Mouse (Mus musculus) layer of hippocampus, adult 11-12 months (tissue): ENCODE data around the gene Slc15a3.

Experiments used
- DNase-seq: peaks from one replicate; pipeline ENCODE4 v3.0.0; 2022; ENCODE audit warnings: low spot score

Gene Slc15a3

GRCm38 (mm10) chr19:10869886-10870527 is 30.5 kb downstream of the Slc15a3 start, which contains the start of gene Tmem132a:
TSS of gene Tmem132a (minus strand) at chr19:10869940.
- DNase-seq, result no peak

- no peak for DNase-seq
These were observed 31.1 kb downstream of the Slc15a3 start for GRCm38 (mm10) chr19:10870676-10871075.

GRCm38 (mm10) chr19:10871328-10871961 is 31.9 kb downstream of the Slc15a3 start:
- no peak for DNase-seq

- DNase-seq, result no peak
These were observed 38.8 kb downstream of the Slc15a3 start for GRCm38 (mm10) chr19:10878201-10878837.

- peak; percentile 65 for DNase-seq
These were observed 40.8 kb downstream of the Slc15a3 start for GRCm38 (mm10) chr19:10880085-10880974.

- DNase-seq, result no peak
These were observed 41.5 kb downstream of the Slc15a3 start for GRCm38 (mm10) chr19:10880975-10881425.

- DNase-seq, result peak; percentile 93
These were observed 42.1 kb downstream of the Slc15a3 start, which contains the start of gene Tmem109 for GRCm38 (mm10) chr19:10881426-10882154. TSS of gene Tmem109 (minus strand) at chr19:10882001.

- no peak for DNase-seq
These were observed 52.7 kb downstream of the Slc15a3 start for GRCm38 (mm10) chr19:10892201-10892600.

- DNase-seq, result peak; percentile 98
These were observed 55.5 kb downstream of the Slc15a3 start, which contains the start of gene Prpf19 for GRCm38 (mm10) chr19:10895016-10895528. TSS of gene Prpf19 (plus strand) at chr19:10895231.

GRCm38 (mm10) chr19:10895708-10896107 is 56.2 kb downstream of the Slc15a3 start:
- no peak for DNase-seq

- DNase-seq, result no peak
These were observed 57.3 kb downstream of the Slc15a3 start for GRCm38 (mm10) chr19:10896849-10897248.

- no peak for DNase-seq
These were observed 58.0 kb downstream of the Slc15a3 start for GRCm38 (mm10) chr19:10897491-10897890.

GRCm38 (mm10) chr19:10900315-10900714 is 60.8 kb downstream of the Slc15a3 start:
- no peak for DNase-seq

GRCm38 (mm10) chr19:10901046-10901445 is 61.5 kb downstream of the Slc15a3 start:
- no peak for DNase-seq

- DNase-seq, result no peak
These were observed 65.0 kb downstream of the Slc15a3 start for GRCm38 (mm10) chr19:10904512-10904911.

GRCm38 (mm10) chr19:10904927-10905727 is 65.6 kb downstream of the Slc15a3 start:
- peak; percentile 75 for DNase-seq

GRCm38 (mm10) chr19:10905728-10906000 is 66.1 kb downstream of the Slc15a3 start:
- no peak for DNase-seq

GRCm38 (mm10) chr19:10907891-10908290 is 68.4 kb downstream of the Slc15a3 start:
- peak; percentile 68 for DNase-seq
